Mouse (Mus musculus) lung, embryonic 16.5 days (tissue): Measurements from ENCODE around the gene Ryr2. TPM values are rescaled to one million over a fixed set of nuclear protein-coding genes. Genes with fewer than 3 reads are reported as not detected.

Source experiments
- ATAC-seq: fragments of 200-750 bp; cut with Nextera tagmentation; 2 replicates; pipeline ENCODE4 v1.8.0; 2017; ENCODE audit warnings: low read depth, mild to moderate bottlenecking, moderate library complexity
- H3K27ac ChIP-seq: fragments of 300-500 bp; sonication (generic); 2 replicates; pipeline ENCODE4 v1.5.1; 2014; ENCODE audit warnings: mild to moderate bottlenecking, control low read depth, low read length
- H3K27me3 ChIP-seq: fragments of 300-500 bp; sonication (generic); 2 replicates; pipeline ENCODE4 v1.6.1; 2014; ENCODE audit warnings: low read depth, low read length, mixed read lengths; ENCODE audit not compliant: control insufficient read depth, insufficient read depth
- H3K36me3 ChIP-seq: fragments of 300-500 bp; sonication (generic); 2 replicates; pipeline ENCODE4 v1.6.1; 2014; ENCODE audit warnings: low read length; ENCODE audit not compliant: control insufficient read depth, insufficient read depth
- H3K4me1 ChIP-seq: fragments of 300-500 bp; sonication (generic); replicated peaks from 2 replicates; pipeline ENCODE4 v1.6.1; 2014; ENCODE audit warnings: low read length, mixed read lengths; ENCODE audit not compliant: control insufficient read depth, insufficient read depth
- H3K4me2 ChIP-seq: fragments of 300-500 bp; sonication (generic); 2 replicates; pipeline ENCODE4 v1.6.1; 2014; ENCODE audit warnings: low read depth, low read length, control low read depth
- H3K4me3 ChIP-seq: fragments of 300-500 bp; sonication (generic); 2 replicates; pipeline ENCODE4 v1.5.1; 2014; ENCODE audit warnings: mild to moderate bottlenecking, low read length, control low read depth
- H3K9ac ChIP-seq: fragments of 300-500 bp; sonication (generic); 2 replicates; pipeline ENCODE4 v1.6.1; 2014; ENCODE audit warnings: low read length, control low read depth
- H3K9me3 ChIP-seq: fragments of 300-500 bp; sonication (generic); 2 replicates; pipeline ENCODE4 v1.6.1; 2016; ENCODE audit warnings: low read length; ENCODE audit not compliant: control insufficient read depth
- WGBS: fragments of 180-500 bp; shearing (Covaris S2); extraction: QIAGEN DNeasy Blood & Tissue Kit; methylation state at CpG from one replicate; pipeline ENCODE4 v1.1.7; 2014; 5-methylcytosine and 5-hydroxymethylcytosine counted together
- polyA plus RNA-seq: library from polyadenylated mRNA; unstranded; fragments of >200 nt; fragmentation: Nextera tagmentation; extraction: Ambion mirVana; gene quantifications from 2 replicates; pipeline ENCODE4 v1.2.1, GENCODE M21; 2015

The Ryr2 gene
- polyA plus RNA-seq, 1 experiment from 2014 or later: 1.5 TPM

GRCm38 (mm10) chr13:12126099-12126498 is 19.4 kb upstream of the Ryr2 start:
- no peak overlapping the region for H3K9ac ChIP-seq
- no peak overlapping the region for H3K27ac ChIP-seq
- H3K9me3 ChIP-seq: no peaks in the 10 kb centered on the region
- no peaks in the 10 kb centered on the region for H3K36me3 ChIP-seq
- H3K4me3 ChIP-seq: no peak overlapping the region
- no peaks in the 10 kb centered on the region for H3K4me1 ChIP-seq
- ATAC-seq: no peak
- no peaks in the 10 kb centered on the region for H3K27me3 ChIP-seq
- H3K4me2 ChIP-seq: no peak overlapping the region

DNA sequence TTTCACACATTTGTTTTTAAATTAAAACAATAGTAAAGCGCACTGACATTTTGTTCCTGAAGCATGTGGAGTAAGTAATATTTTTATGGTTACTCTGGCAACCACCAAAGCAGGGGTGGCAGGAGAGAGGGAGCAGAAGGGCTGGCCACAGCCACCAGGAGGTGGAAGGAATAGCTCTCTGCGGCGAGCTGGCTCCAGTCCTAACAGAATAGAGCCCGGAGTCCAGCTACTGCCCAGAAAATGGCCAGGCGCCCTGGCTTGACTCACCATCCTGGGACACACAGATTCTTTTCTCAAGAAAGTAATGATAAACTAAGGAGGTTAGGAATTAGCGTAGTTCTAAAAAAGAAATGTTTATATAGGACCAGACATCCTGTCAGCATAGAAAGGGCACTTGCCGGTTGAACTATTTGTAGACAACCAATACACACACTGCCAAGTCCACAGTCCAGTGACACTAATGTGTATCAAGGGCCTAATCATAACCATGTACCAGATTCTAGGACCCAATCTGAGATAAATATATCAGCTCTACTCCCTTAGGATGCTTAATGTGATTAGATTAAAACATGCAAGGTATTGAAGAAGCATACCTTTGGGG is 18.3 kb upstream of the Ryr2 start:
- 29% methylated on average over 7 of the region's 7 CpGs for WGBS
- no peaks in the 10 kb centered on the region for H3K9me3 ChIP-seq
- no peak overlapping the region for H3K27ac ChIP-seq
- no peak overlapping the region for H3K4me3 ChIP-seq
- no peaks in the 10 kb centered on the region for H3K36me3 ChIP-seq
- H3K4me2 ChIP-seq: no peak overlapping the region
- H3K27me3 ChIP-seq: no peaks in the 10 kb centered on the region
- peak; percentile 65; the same call in 1 of the 2 replicates for ATAC-seq
- no peaks in the 10 kb centered on the region for H3K4me1 ChIP-seq
- H3K9ac ChIP-seq: no peak overlapping the region

- Histone ChIP-seq H3K27me3 (no peaks in the 10 kb centered on the region), H3K9me3 (no peaks in the 10 kb centered on the region), H3K36me3 (no peaks in the 10 kb centered on the region), H3K4me3 (no peak overlapping the region), H3K9ac (no peak overlapping the region), H3K27ac (no peak overlapping the region), H3K4me1 (no peaks in the 10 kb centered on the region), H3K4me2 (no peak overlapping the region)
- WGBS: 78% methylated on average over 8 of the region's 8 CpGs
- ATAC-seq: no peak
Measured at GRCm38 (mm10) chr13:12115551-12115950, 8.8 kb upstream of the Ryr2 start.

DNA sequence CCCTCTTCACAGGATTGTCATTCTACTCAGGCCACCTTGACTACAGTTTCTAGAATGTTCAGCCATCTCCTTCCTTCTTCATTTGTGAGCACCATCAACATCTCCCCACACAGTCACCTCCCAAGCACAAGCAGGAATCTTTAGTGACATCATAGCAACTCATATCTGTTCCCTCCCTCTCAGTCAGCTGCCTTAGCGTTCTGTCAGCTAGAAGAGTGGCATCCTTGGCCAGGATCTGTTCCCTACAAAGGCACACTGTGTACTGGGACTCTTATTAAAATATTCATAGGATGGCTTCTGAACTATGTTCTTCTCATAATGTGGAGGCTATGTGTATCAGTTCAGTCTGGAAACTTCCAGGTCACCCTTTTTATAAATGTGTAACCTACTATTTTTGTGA is 8.1 kb upstream of the Ryr2 start:
- H3K4me2 ChIP-seq: no peak overlapping the region
- no peaks in the 10 kb centered on the region for H3K36me3 ChIP-seq
- no peak overlapping the region for H3K9ac ChIP-seq
- no peaks in the 10 kb centered on the region for H3K27me3 ChIP-seq
- H3K9me3 ChIP-seq: no peaks in the 10 kb centered on the region
- ATAC-seq: no peak
- WGBS: 69% methylated on average over 1 of the region's 1 CpGs
- H3K27ac ChIP-seq: no peak overlapping the region
- no peak overlapping the region for H3K4me3 ChIP-seq
- no peaks in the 10 kb centered on the region for H3K4me1 ChIP-seq

GRCm38 (mm10) chr13:12108955-12109354 is 2.2 kb upstream of the Ryr2 start:
- Histone ChIP-seq H3K4me1 (peaks cover 5% of the 10 kb centered on the region; the same call in 1 of the 2 replicates), H3K4me2 (no peak overlapping the region), H3K4me3 (no peak overlapping the region), H3K27ac (no peak overlapping the region), H3K27me3 (peaks cover 19% of the 10 kb centered on the region), H3K9me3 (no peaks in the 10 kb centered on the region), H3K36me3 (no peaks in the 10 kb centered on the region), H3K9ac (no peak overlapping the region)
- 78% methylated on average over 1 of the region's 1 CpGs for WGBS
- no peak for ATAC-seq

DNA sequence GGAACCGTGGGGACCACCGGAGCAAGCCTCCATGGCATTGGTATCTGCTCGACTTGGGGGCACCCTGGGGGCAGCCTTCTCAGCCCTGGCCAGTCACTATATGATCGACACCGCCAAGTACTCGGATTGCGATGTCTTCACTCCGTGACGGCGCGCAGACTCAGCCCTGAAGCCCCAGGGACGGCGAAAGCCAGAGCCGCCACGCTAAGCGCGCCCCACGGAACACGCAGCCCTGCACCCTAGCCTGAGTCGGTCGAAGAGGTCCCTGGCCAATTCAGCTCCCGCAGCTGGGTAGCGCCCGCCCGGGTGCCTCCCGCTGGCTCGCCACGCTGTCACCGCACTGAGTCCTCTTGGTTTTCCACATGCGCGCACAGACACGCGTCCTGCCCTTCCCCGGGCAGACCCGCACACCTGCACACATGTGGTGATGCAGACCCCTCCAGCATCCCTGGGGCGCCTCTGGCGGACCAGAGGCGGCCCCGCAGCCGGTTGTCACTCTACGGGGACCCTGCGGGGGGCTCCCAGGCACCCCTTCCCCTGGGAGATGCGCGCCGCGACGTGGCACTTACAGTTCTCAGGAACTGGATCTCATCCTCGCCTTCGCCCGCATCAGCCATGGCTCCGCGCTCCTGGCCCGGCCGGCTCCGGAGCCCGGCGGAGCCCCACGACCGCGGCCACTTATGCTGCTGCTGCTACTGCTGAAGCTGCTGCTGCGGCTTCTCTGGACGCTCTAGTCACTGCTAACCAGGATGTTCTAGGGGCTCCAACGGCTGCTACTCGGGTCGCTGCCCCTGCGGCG is 716 bp downstream of the Ryr2 start:
- WGBS: under 1% methylated on average over 67 of the region's 67 CpGs
- H3K36me3 ChIP-seq: no peaks in the 10 kb centered on the region
- H3K9me3 ChIP-seq: no peaks in the 10 kb centered on the region
- H3K27ac ChIP-seq: no peak overlapping the region
- peak overlapping the region; percentile 59 for H3K4me3 ChIP-seq
- ATAC-seq: peak; percentile 66
- peak overlapping the region; percentile 92 for H3K4me2 ChIP-seq
- peaks cover 24% of the 10 kb centered on the region for H3K27me3 ChIP-seq
- H3K4me1 ChIP-seq: peaks cover 5% of the 10 kb centered on the region; the same call in 1 of the 2 replicates
- peak overlapping the region; percentile 64 for H3K9ac ChIP-seq

DNA sequence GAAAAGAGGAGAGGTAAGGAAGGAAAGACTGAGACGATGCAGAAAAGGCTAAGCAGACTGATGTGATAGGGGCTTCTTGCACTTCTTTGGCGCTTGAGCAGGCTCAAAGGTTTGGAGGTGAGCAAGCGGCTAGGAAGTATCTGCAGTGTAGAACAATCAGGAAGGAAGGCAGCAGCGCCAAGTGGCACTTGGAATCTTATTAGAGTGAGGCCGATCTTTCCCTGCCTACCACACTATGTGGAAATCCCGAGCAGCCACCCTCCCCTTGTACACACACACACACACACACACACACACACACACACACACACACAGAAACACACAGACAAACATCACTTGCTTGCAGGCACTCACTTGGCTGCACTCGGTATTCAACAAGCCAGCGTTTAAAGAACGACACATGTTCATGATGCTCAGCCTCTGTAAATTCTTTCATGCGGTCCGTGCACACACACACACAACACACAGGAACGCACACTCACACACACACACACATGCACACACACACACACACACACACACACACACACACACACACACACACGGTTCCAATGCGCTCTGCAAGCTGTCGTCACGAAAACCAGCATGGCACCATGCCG is 1.4 kb downstream of the Ryr2 start:
- H3K9ac ChIP-seq: no peak overlapping the region; the same call in 1 of the 2 replicates
- 6% methylated on average over 17 of the region's 17 CpGs for WGBS
- peak overlapping the region; percentile 59 for H3K4me3 ChIP-seq
- H3K4me1 ChIP-seq: peaks cover 5% of the 10 kb centered on the region; the same call in 1 of the 2 replicates
- H3K4me2 ChIP-seq: peak overlapping the region; percentile 92
- H3K27me3 ChIP-seq: peaks cover 24% of the 10 kb centered on the region
- no peaks in the 10 kb centered on the region for H3K36me3 ChIP-seq
- no peaks in the 10 kb centered on the region for H3K9me3 ChIP-seq
- H3K27ac ChIP-seq: no peak overlapping the region
- no peak for ATAC-seq

DNA sequence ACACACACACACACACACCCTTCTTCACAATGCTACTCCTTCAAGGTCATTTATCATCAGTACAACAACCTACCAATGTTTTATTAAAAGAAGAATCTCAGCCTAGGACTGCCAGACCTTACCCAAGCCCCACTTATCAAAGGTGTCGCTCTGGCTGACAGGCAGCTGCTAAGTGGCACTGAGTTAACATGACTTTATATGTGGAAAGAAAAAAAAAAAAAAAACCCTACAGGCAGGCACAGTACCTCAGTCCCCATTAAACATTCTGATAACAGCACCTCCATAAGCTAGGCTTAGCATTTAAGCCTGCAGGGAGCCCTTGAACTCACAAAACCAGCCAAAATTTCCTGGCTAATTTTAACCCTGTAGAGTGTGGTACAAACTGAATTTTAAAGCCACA is 2.4 kb downstream of the Ryr2 start:
- Histone ChIP-seq H3K4me3 (no peak overlapping the region), H3K27me3 (peaks cover 24% of the 10 kb centered on the region), H3K4me1 (peaks cover 5% of the 10 kb centered on the region; the same call in 1 of the 2 replicates)

GRCm38 (mm10) chr13:12103017-12103416 is 3.7 kb downstream of the Ryr2 start:
- Histone ChIP-seq H3K27me3 (peaks cover 24% of the 10 kb centered on the region), H3K4me3 (no peak overlapping the region), H3K4me2 (no peak overlapping the region), H3K9me3 (no peaks in the 10 kb centered on the region), H3K36me3 (no peaks in the 10 kb centered on the region), H3K4me1 (peaks cover 5% of the 10 kb centered on the region; the same call in 1 of the 2 replicates), H3K27ac (no peak overlapping the region), H3K9ac (no peak overlapping the region)
- WGBS: 60% methylated on average over 3 of the region's 3 CpGs
- no peak for ATAC-seq

More for the DNA sequence above, 2.4 kb downstream of the Ryr2 start:
- no peaks in the 10 kb centered on the region for H3K36me3 ChIP-seq
- no peak overlapping the region for H3K9ac ChIP-seq
- H3K4me2 ChIP-seq: no peak overlapping the region
- no peak overlapping the region for H3K27ac ChIP-seq
- 22% methylated on average over 1 of the region's 1 CpGs for WGBS
- ATAC-seq: no peak
- no peaks in the 10 kb centered on the region for H3K9me3 ChIP-seq
